Mouse (Mus musculus) forebrain, postnatal 0 days (tissue): Measurements from ENCODE around the gene Prl3a1. TPM values are rescaled to one million over a fixed set of nuclear protein-coding genes. Genes with fewer than 3 reads are reported as not detected.

ENCODE experiments used
- ATAC-seq: fragments of 200-750 bp; cut with Nextera tagmentation; 2 replicates; pipeline ENCODE4 v1.8.0; 2017; ENCODE audit warnings: mild to moderate bottlenecking, moderate library complexity
- DNase-seq: peaks from one replicate; pipeline ENCODE4 v3.0.0-alpha.2; 2015
- H3K27ac ChIP-seq: fragments of 300-500 bp; sonication (generic); 2 replicates; pipeline ENCODE4 v1.5.1; 2014; ENCODE audit warnings: low read depth, mild to moderate bottlenecking, antibody characterized with exemption, low read length, moderate library complexity, mixed read lengths
- H3K27me3 ChIP-seq: fragments of 300-500 bp; sonication (generic); 2 replicates; pipeline ENCODE4 v1.6.1; 2014; ENCODE audit warnings: mild to moderate bottlenecking, low read length, mixed read lengths; ENCODE audit not compliant: insufficient read depth
- H3K36me3 ChIP-seq: fragments of 300-500 bp; sonication (generic); 2 replicates; pipeline ENCODE4 v1.6.1; 2014; ENCODE audit warnings: mild to moderate bottlenecking, moderate library complexity; ENCODE audit not compliant: insufficient read depth
- H3K4me1 ChIP-seq: fragments of 300-500 bp; sonication (generic); 2 replicates; pipeline ENCODE4 v1.6.1; 2014; ENCODE audit warnings: antibody characterized with exemption; ENCODE audit not compliant: insufficient read depth
- H3K4me2 ChIP-seq: fragments of 300-500 bp; sonication (generic); 2 replicates; pipeline ENCODE4 v1.6.1; 2014; ENCODE audit warnings: low read depth, mild to moderate bottlenecking, moderate library complexity
- H3K4me3 ChIP-seq: fragments of 300-500 bp; sonication (generic); 2 replicates; pipeline ENCODE4 v1.5.1; 2014; ENCODE audit warnings: low read depth, low read length, mixed read lengths
- H3K9ac ChIP-seq: fragments of 300-500 bp; sonication (generic); 2 replicates; pipeline ENCODE4 v1.6.1; 2014; ENCODE audit warnings: mild to moderate bottlenecking
- H3K9me3 ChIP-seq: fragments of 300-500 bp; sonication (generic); 2 replicates; pipeline ENCODE4 v1.6.1; 2016; ENCODE audit warnings: low read length
- CTCF ChIP-seq: sonication (generic); IDR thresholded peaks from 2 replicates; pipeline ENCODE4 v1.5.1; 2016; ENCODE audit warnings: antibody characterized with exemption, control low read depth, low read depth
- WGBS: fragments of 180-500 bp; shearing (Covaris S2); extraction: QIAGEN DNeasy Blood & Tissue Kit; methylation state at CpG from one replicate; pipeline ENCODE4 v1.1.7; 2014; 5-methylcytosine and 5-hydroxymethylcytosine counted together
- polyA plus RNA-seq: library from polyadenylated mRNA; unstranded; fragments of >200 nt; fragmentation: Nextera tagmentation; extraction: Ambion mirVana; gene quantifications from 2 replicates; pipeline ENCODE4 v1.2.1, GENCODE M21; 2015
- total RNA-seq: library from RNA; depleted of rRNA; stranded (reverse); fragments of >200 nt; gene quantifications from 2 replicates; pipeline ENCODE4 v1.2.3, GENCODE M21; 2014; rRNA removed

Gene Prl3a1
- total RNA-seq: not detected in 2 replicates
- not detected in 2 replicates for polyA plus RNA-seq

DNA sequence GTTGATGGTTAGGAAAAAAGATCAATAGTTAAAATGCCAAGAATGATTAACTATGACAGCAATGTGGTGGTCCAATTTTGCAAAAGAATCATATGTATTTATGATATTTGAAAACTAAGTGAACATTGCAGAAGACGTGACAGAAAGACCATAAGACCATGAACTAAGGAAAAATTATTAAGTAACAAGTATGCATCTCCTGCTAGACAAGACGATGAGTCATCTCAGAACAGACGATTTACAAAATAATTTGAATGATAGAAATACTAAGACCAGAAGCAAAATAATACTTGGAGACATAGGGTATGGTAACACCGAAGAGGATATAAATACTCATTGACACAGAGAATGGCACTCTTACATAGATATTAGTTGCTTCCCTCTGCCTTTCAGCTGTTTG lies at the start of gene Prl3a1:
TSS of gene Prl3a1 (plus strand) at position 301 of the 400 bp plus-strand sequence.
- ATAC-seq: no peak
- DNase-seq: no peak
- H3K4me1 ChIP-seq: no peaks in the 10 kb centered on the region
- no peak within 1 kb of the TSS for H3K4me2 ChIP-seq
- no peaks in the 10 kb centered on the region for H3K9me3 ChIP-seq
- H3K4me3 ChIP-seq: no peak within 1 kb of the TSS
- TF ChIP-seq CTCF: no peak
- no peak within 1 kb of the TSS for H3K27ac ChIP-seq
- no peaks in the 10 kb centered on the region for H3K27me3 ChIP-seq
- H3K36me3 ChIP-seq: no peaks in the 10 kb centered on the region
- H3K9ac ChIP-seq: no peak within 1 kb of the TSS
- 96% methylated on average over 4 of the region's 4 CpGs for WGBS

DNA sequence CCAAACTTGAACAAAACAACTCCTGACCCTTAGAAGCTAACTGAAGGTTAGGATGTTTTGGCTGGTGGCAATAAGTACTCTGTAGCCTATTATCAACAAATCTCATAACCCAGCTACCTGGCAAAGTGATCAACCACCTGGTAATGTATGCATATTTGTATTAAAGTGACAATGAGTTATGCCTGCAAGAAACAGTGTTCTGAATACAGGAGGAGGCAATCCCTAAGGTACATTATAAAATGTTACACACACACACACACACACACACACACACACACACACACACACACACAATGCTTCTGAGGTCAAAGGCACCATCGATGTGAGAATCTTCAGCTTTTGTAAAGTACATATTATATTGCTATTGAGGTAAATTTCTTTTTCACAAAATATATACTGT lies 17.7 kb upstream of the Prl3a1 start, which contains the start of gene Prl3b1:
TSS of gene Prl3b1 (plus strand) at position 301 of the 400 bp plus-strand sequence.
- H3K9ac ChIP-seq: no peak within 1 kb of the TSS
- DNase-seq (no peak), ATAC-seq (no peak)
- H3K27ac ChIP-seq: no peak within 1 kb of the TSS
- no peak within 1 kb of the TSS for H3K4me2 ChIP-seq
- no peaks in the 10 kb centered on the region for H3K27me3 ChIP-seq
- H3K36me3 ChIP-seq: no peaks in the 10 kb centered on the region
- H3K4me1 ChIP-seq: no peaks in the 10 kb centered on the region
- H3K4me3 ChIP-seq: no peak within 1 kb of the TSS
- no peaks in the 10 kb centered on the region for H3K9me3 ChIP-seq
- no peak for TF ChIP-seq CTCF
- 100% methylated on average over 1 of the region's 1 CpGs for WGBS

GRCm38 (mm10) chr13:27312334-27313225 lies 53.3 kb downstream of the Prl3a1 start, which contains the start of gene Prl6a1:
Gene Prl6a1 (plus strand): TSS chr13:27312627.
- no peaks in the 10 kb centered on the region for H3K9me3 ChIP-seq
- ATAC-seq (no peak), DNase-seq (no peak)
- H3K4me1 ChIP-seq: no peaks in the 10 kb centered on the region
- H3K36me3 ChIP-seq: no peaks in the 10 kb centered on the region
- no peak within 1 kb of the TSS for H3K9ac ChIP-seq
- no peak within 1 kb of the TSS for H3K27ac ChIP-seq
- WGBS: 83% methylated on average over 7 of the region's 7 CpGs
- no peak for TF ChIP-seq CTCF
- H3K27me3 ChIP-seq: no peaks in the 10 kb centered on the region
- H3K4me3 ChIP-seq: no peak within 1 kb of the TSS
- no peak within 1 kb of the TSS for H3K4me2 ChIP-seq

Other genes with a start within 250 kb of the Prl3a1 start
- not detected in 2 replicates for gene Prl, start 201.9 kb upstream of the Prl3a1 start, total RNA-seq
- not detected in 2 replicates for gene Prl, start 201.9 kb upstream of the Prl3a1 start, polyA plus RNA-seq
- not detected in 2 replicates for gene Prl3d1, start 165.2 kb upstream of the Prl3a1 start, total RNA-seq
- gene Prl3d1, start 165.2 kb upstream of the Prl3a1 start, polyA plus RNA-seq: not detected in 2 replicates
- not detected in 2 replicates for gene Prl3d2, start 137.7 kb upstream of the Prl3a1 start, total RNA-seq
- gene Prl3d2, start 137.7 kb upstream of the Prl3a1 start, polyA plus RNA-seq: not detected in 2 replicates
- gene Prl3d3, start 102.6 kb upstream of the Prl3a1 start, total RNA-seq: not detected in 2 replicates
- not detected in 2 replicates for gene Prl3d3, start 102.6 kb upstream of the Prl3a1 start, polyA plus RNA-seq
- gene Prl3c1, start 62.8 kb upstream of the Prl3a1 start, total RNA-seq: not detected in 2 replicates
- not detected in 2 replicates for gene Prl3c1, start 62.8 kb upstream of the Prl3a1 start, polyA plus RNA-seq
- not detected in 2 replicates for gene Prl3b1, start 17.6 kb upstream of the Prl3a1 start, total RNA-seq
- gene Prl3b1, start 17.6 kb upstream of the Prl3a1 start, polyA plus RNA-seq: not detected in 2 replicates
- not detected in 2 replicates for gene Prl6a1, start 53.2 kb downstream of the Prl3a1 start, total RNA-seq
- gene Prl6a1, start 53.2 kb downstream of the Prl3a1 start, polyA plus RNA-seq: not detected in 2 replicates
- not detected in 2 replicates for gene Prl8a2, start 86.2 kb downstream of the Prl3a1 start, total RNA-seq
- not detected in 2 replicates for gene Prl8a2, start 86.2 kb downstream of the Prl3a1 start, polyA plus RNA-seq
- gene Prl2b1, start 131.4 kb downstream of the Prl3a1 start, total RNA-seq: not detected in 2 replicates
- gene Prl2b1, start 131.4 kb downstream of the Prl3a1 start, polyA plus RNA-seq: not detected in 2 replicates
- gene Prl8a6, start 179.3 kb downstream of the Prl3a1 start, total RNA-seq: not detected in 2 replicates
- gene Prl8a6, start 179.3 kb downstream of the Prl3a1 start, polyA plus RNA-seq: not detected in 2 replicates